In genomic region chr17:78604431-78604830, GRCm38 (mm10) we compare ENCODE assay signal across 10 mouse cellular contexts.
DNase-seq lines count a peak whose midpoint lies in the region; ATAC-seq and TF ChIP-seq lines count a peak whose summit lies in the region.
"Had no signal": no experiment of that assay in that cellular context is flagged by ENCODE, and none has a peak within 500 bp of the region (broad histone marks: within the 10 kb centered on the region; RNA-seq: fewer than 3 reads in every experiment).

No protein-coding gene starts in this region.

- ATAC-seq in hematopoietic stem cell, adult 5-6 weeks (replicated peaks in 1 of 2; ENCODE audit: insufficient read depth in 1 of 2, low FRiP score in 2 of 2, low TSS enrichment in 1 of 2, low read depth in 1 of 2, poor library complexity in 2 of 2, severe bottlenecking in 2 of 2), result peak; percentile 39 to 63; a peak in 2 of 4 replicates
- no peak for ATAC-seq in stomach, postnatal 0 days (ENCODE audit: low FRiP score, low TSS enrichment)

- no peak overlapping the region for H3K27ac ChIP-seq in heart, embryonic 10.5 days
- no peak overlapping the region for H3K27ac ChIP-seq in stomach, postnatal 0 days (replicated peaks)
- H3K27ac ChIP-seq: macrophage had no signal

- H3K4me2 ChIP-seq in stomach, postnatal 0 days (replicated peaks; ENCODE audit: low read depth), result no peak overlapping the region

- no peak overlapping the region for H3K9ac ChIP-seq in stomach, postnatal 0 days (ENCODE audit: low read length)

- intact Hi-C loops in heart, postnatal 25 days (cut with DNase I), result loop anchor here (5.0 to 10.0 kb wide), 2 partner anchors 107 to 410 kb away; no protein-coding TSS in a partner anchor

- H3K9me3 ChIP-seq in heart, embryonic 10.5 days, result no peaks in the 10 kb centered on the region
- no peaks in the 10 kb centered on the region for H3K9me3 ChIP-seq in stomach, postnatal 0 days (ENCODE audit: control insufficient read depth, low read length)

- 70% methylated on average over 6 of the region's 6 CpGs for WGBS in heart, embryonic 10.5 days
- WGBS in stomach, postnatal 0 days, result 75% methylated on average over 6 of the region's 6 CpGs

- no peaks in the 10 kb centered on the region for H3K36me3 ChIP-seq in heart, embryonic 10.5 days
- no peaks in the 10 kb centered on the region for H3K36me3 ChIP-seq in stomach, postnatal 0 days (ENCODE audit: control insufficient read depth, insufficient read depth, low read length)

- 0 out of 2 replicates have a peak, but pooled peaks cover 4% of the 10 kb centered on the region for H3K4me1 ChIP-seq in heart, embryonic 10.5 days
- H3K4me1 ChIP-seq in stomach, postnatal 0 days (replicated peaks; ENCODE audit: control insufficient read depth, insufficient read depth), result no peaks in the 10 kb centered on the region

- no peaks in the 10 kb centered on the region for H3K27me3 ChIP-seq in heart, embryonic 10.5 days (ENCODE audit: insufficient read depth, poor library complexity, severe bottlenecking)
- H3K27me3 ChIP-seq in stomach, postnatal 0 days (ENCODE audit: control insufficient read depth, insufficient read depth, low read length), result no peaks in the 10 kb centered on the region

- H3K4me3 ChIP-seq in heart, embryonic 10.5 days, result no peak overlapping the region
- no peak overlapping the region for H3K4me3 ChIP-seq in stomach, postnatal 0 days (ENCODE audit: low read depth, low read length)
- H3K4me3 ChIP-seq: erythroblast, embryonic 14.5 days had no signal

- no peak for TF ChIP-seq EP300 in stomach, postnatal 0 days (optimal IDR thresholded peaks at IDR 0.05)

- peak; percentile 87 for TF ChIP-seq CTCF in stomach, postnatal 0 days (IDR thresholded peaks at IDR 0.05; ENCODE audit: low read depth)

- DNase-seq in heart, embryonic 10.5 days (ENCODE audit: low spot score), result peak; percentile 78
- no peak for DNase-seq in heart, postnatal 25 days (ENCODE audit: low spot score)
- peak; percentile 58 for DNase-seq in A20 (ENCODE audit: low read depth, low spot score)
- DNase-seq in R1 (ENCODE audit: low read depth, low spot score), result peak; percentile 80
- DNase-seq in cerebellum, postnatal 4 days (ENCODE audit: low spot score in 2 of 2), result peak; percentile 66 to 76
- DNase-seq in lung, postnatal 10 days, result peak; percentile 69
- peak; percentile 68 for DNase-seq in stomach, postnatal 0 days (ENCODE audit: low spot score)
